Mouse (Mus musculus) brown adipose tissue, adult 24 weeks (tissue): Measurements from ENCODE around the gene Ikzf1. TPM values are rescaled to one million over a fixed set of nuclear protein-coding genes. Genes with fewer than 3 reads are reported as not detected.

ENCODE experiments used
- H3K27ac ChIP-seq: fragments of 200-500 bp; replicated peaks from 2 replicates; pipeline ENCODE4 v1.5.1; 2012; ENCODE audit warnings: low read depth, mild to moderate bottlenecking, low read length
- H3K4me1 ChIP-seq: fragments of 200-500 bp; 2 replicates; pipeline ENCODE4 v1.6.1; 2012; ENCODE audit warnings: low read length, mixed read lengths; ENCODE audit not compliant: control insufficient read depth, insufficient read depth, insufficient read length
- H3K4me3 ChIP-seq: fragments of 200-500 bp; 2 replicates; pipeline ENCODE4 v1.5.1; 2012; ENCODE audit warnings: low read depth, mild to moderate bottlenecking, low read length, moderate library complexity; ENCODE audit not compliant: insufficient read depth
- polyA plus RNA-seq: library from polyadenylated mRNA; stranded (reverse); fragments of >200 nt; gene quantifications from 2 replicates; pipeline ENCODE4 v1.2.4, GENCODE M21; 2012; ENCODE audit not compliant: missing spikeins, insufficient read depth, insufficient read length

Gene Ikzf1
- polyA plus RNA-seq, 1 experiment, result 1.3 TPM

GRCm38 (mm10) chr11:11695211-11695887 is 10.5 kb downstream of the Ikzf1 start:
- Histone ChIP-seq H3K27ac (no peak overlapping the region), H3K4me1 (no peaks in the 10 kb centered on the region), H3K4me3 (no peak overlapping the region)

GRCm38 (mm10) chr11:11695907-11696306 is 11.1 kb downstream of the Ikzf1 start:
- no peaks in the 10 kb centered on the region for H3K4me1 ChIP-seq
- no peak overlapping the region for H3K27ac ChIP-seq
- no peak overlapping the region for H3K4me3 ChIP-seq

GRCm38 (mm10) chr11:11696814-11697213 is 12.0 kb downstream of the Ikzf1 start:
- Histone ChIP-seq H3K4me1 (no peaks in the 10 kb centered on the region), H3K27ac (no peak overlapping the region), H3K4me3 (no peak overlapping the region)

- H3K4me1 ChIP-seq, result no peaks in the 10 kb centered on the region
- H3K27ac ChIP-seq, result no peak overlapping the region
- no peak overlapping the region for H3K4me3 ChIP-seq
These were observed 16.6 kb downstream of the Ikzf1 start for GRCm38 (mm10) chr11:11701378-11701777.

- no peaks in the 10 kb centered on the region for H3K4me1 ChIP-seq
- no peak overlapping the region for H3K27ac ChIP-seq
- no peak overlapping the region for H3K4me3 ChIP-seq
These were observed 19.0 kb downstream of the Ikzf1 start for GRCm38 (mm10) chr11:11703776-11704175.

- Histone ChIP-seq H3K27ac (no peak overlapping the region), H3K4me3 (no peak overlapping the region), H3K4me1 (no peaks in the 10 kb centered on the region)
These were observed 23.4 kb downstream of the Ikzf1 start for GRCm38 (mm10) chr11:11708154-11708719.

GRCm38 (mm10) chr11:11709311-11709710 is 24.5 kb downstream of the Ikzf1 start:
- Histone ChIP-seq H3K27ac (no peak overlapping the region), H3K4me3 (no peak overlapping the region), H3K4me1 (no peaks in the 10 kb centered on the region)

GRCm38 (mm10) chr11:11710718-11711117 is 25.9 kb downstream of the Ikzf1 start:
- Histone ChIP-seq H3K4me3 (no peak overlapping the region), H3K27ac (no peak overlapping the region), H3K4me1 (no peaks in the 10 kb centered on the region)

- Histone ChIP-seq H3K27ac (no peak overlapping the region), H3K4me1 (no peaks in the 10 kb centered on the region), H3K4me3 (no peak overlapping the region)
These were observed 26.9 kb downstream of the Ikzf1 start for GRCm38 (mm10) chr11:11711748-11712147.

GRCm38 (mm10) chr11:11714676-11715075 is 29.9 kb downstream of the Ikzf1 start:
- H3K4me3 ChIP-seq, result no peak overlapping the region
- no peak overlapping the region for H3K27ac ChIP-seq
- no peaks in the 10 kb centered on the region for H3K4me1 ChIP-seq

- Histone ChIP-seq H3K27ac (no peak overlapping the region), H3K4me1 (no peaks in the 10 kb centered on the region), H3K4me3 (no peak overlapping the region)
These were observed 31.3 kb downstream of the Ikzf1 start for GRCm38 (mm10) chr11:11715963-11716691.

GRCm38 (mm10) chr11:11716692-11717037 is 31.9 kb downstream of the Ikzf1 start:
- Histone ChIP-seq H3K4me3 (no peak overlapping the region), H3K27ac (no peak overlapping the region), H3K4me1 (no peaks in the 10 kb centered on the region)

GRCm38 (mm10) chr11:11717606-11718167 is 32.9 kb downstream of the Ikzf1 start:
- H3K4me1 ChIP-seq, result no peaks in the 10 kb centered on the region
- H3K4me3 ChIP-seq, result no peak overlapping the region
- H3K27ac ChIP-seq, result no peak overlapping the region

GRCm38 (mm10) chr11:11719748-11720147 is 34.9 kb downstream of the Ikzf1 start:
- Histone ChIP-seq H3K4me1 (no peaks in the 10 kb centered on the region), H3K4me3 (no peak overlapping the region), H3K27ac (no peak overlapping the region)

- Histone ChIP-seq H3K4me1 (no peaks in the 10 kb centered on the region), H3K4me3 (no peak overlapping the region), H3K27ac (no peak overlapping the region)
These were observed 40.6 kb downstream of the Ikzf1 start for GRCm38 (mm10) chr11:11725252-11725875.
